Comparison of ENCODE assay signal across 18 mouse cellular contexts in the genomic region with DNA sequence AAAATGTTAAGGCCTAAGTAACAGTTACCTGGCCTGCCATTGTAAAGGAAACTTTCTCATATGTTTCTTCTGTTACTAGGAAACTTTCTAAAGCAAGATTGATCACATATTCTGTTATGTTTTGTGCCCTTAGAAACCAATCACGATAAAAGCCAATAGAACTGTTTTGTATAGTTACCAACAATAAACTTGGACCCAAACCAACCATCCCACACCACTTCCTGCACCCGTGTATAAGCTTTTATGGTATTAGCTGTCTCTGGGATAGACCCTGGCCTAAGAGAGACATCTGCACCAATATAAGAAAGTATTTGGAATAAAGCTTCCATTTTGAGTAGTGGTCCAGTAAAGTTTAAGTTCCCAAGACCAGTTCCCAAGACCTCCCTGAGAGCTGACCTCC. TPM values are rescaled to one million over a fixed set of nuclear protein-coding genes. Genes with fewer than 3 reads are reported as not detected.
DNase-seq lines count a peak whose midpoint lies in the region; ATAC-seq lines count a peak whose summit lies in the region.
"Had no signal": no experiment of that assay in that cellular context is flagged by ENCODE, and none has a peak within 500 bp of the region (broad histone marks: within the 10 kb centered on the region; RNA-seq: fewer than 3 reads in every experiment).

No protein-coding gene starts in this region.

- DNase-seq in CD4-positive, CD25-positive, alpha-beta regulatory T cell, adult 2 months (ENCODE audit: low read depth, low spot score): peak; percentile 56
- DNase-seq in T-cell, adult 2 months (ENCODE audit: low spot score): no peak
- no peak for DNase-seq in urinary bladder, postnatal 25 days (ENCODE audit: low spot score)
- DNase-seq in layer of hippocampus, adult 8-10 months (ENCODE audit: low spot score in 2 of 2): no peak
- DNase-seq in adrenal gland, adult 8-10 months: no peak
- DNase-seq: adrenal gland, postnatal 10 days; adrenal gland, postnatal 25 days; cerebellum, adult 11 months; cerebellum, adult 2 months; cerebellum, adult 9-10 months; cerebellum, postnatal 10 days; cerebellum, postnatal 25 days; forebrain, postnatal 0 days had no signal

- ATAC-seq in activated CD4-positive, CD25-positive, alpha-beta regulatory T cell, adult 4 months: peak; percentile 25
- peak; percentile 53 for ATAC-seq in inflammation-experienced regulatory T-cells, adult 6 months
- ATAC-seq: forebrain, embryonic 13.5 days; forebrain, embryonic 15.5 days; forebrain, postnatal 0 days; Patski had no signal

RNA-seq across cellular contexts. Expression of gene Ptafr, which starts 21.1 kb away (rescaled TPM):
- polyA plus RNA-seq in activated CD4-positive, CD25-positive, alpha-beta regulatory T cell, adult 4 months (2017; shearing (Covaris generic)): under 1 TPM; 0.62 to 0.90 TPM
- polyA plus RNA-seq in inflammation-experienced regulatory T-cells, adult 6 months (2017; shearing (Covaris generic)): 1 to 10 TPM; 1.5 to 3.7 (median 1.9) TPM
- total RNA-seq in layer of hippocampus, adult 8-10 months (2022): 1 to 10 TPM; 1.1 to 3.8 (median 2.5) TPM
- total RNA-seq in adrenal gland, adult 8-10 months (2022): 1 to 10 TPM; 1.6 to 6.1 (median 3.8) TPM
- polyA plus RNA-seq: Patski had no signal

RNA-seq across cellular contexts. Expression of gene Dnajc8, which starts 49.6 kb away (rescaled TPM):
- polyA plus RNA-seq in activated CD4-positive, CD25-positive, alpha-beta regulatory T cell, adult 4 months (2017; shearing (Covaris generic)): 100 to 1,000 TPM; 293 to 317 TPM
- 100 to 1,000 TPM; 288 to 351 (median 317) TPM for polyA plus RNA-seq in inflammation-experienced regulatory T-cells, adult 6 months (2017; shearing (Covaris generic))
- 100 to 1,000 TPM in 2 of 4 experiments, 10 to 100 TPM in 2; 88.8 to 104 (median 94.6) TPM for total RNA-seq in layer of hippocampus, adult 8-10 months (2022)
- total RNA-seq in adrenal gland, adult 8-10 months (2022): 100 to 1,000 TPM in 2 of 4 experiments, 10 to 100 TPM in 2; 92.6 to 121 (median 106) TPM

RNA-seq across cellular contexts. Expression of gene Atpif1, which starts 51.5 kb away (rescaled TPM):
- 100 to 1,000 TPM; 222 to 226 TPM for polyA plus RNA-seq in activated CD4-positive, CD25-positive, alpha-beta regulatory T cell, adult 4 months (2017; shearing (Covaris generic))
- 100 to 1,000 TPM; 180 to 267 (median 200) TPM for polyA plus RNA-seq in inflammation-experienced regulatory T-cells, adult 6 months (2017; shearing (Covaris generic))
- total RNA-seq in layer of hippocampus, adult 8-10 months (2022): 100 to 1,000 TPM; 313 to 407 (median 357) TPM
- 100 to 1,000 TPM; 275 to 400 (median 333) TPM for total RNA-seq in adrenal gland, adult 8-10 months (2022)

RNA-seq across cellular contexts. Expression of gene Eya3, which starts 53.8 kb away (rescaled TPM):
- polyA plus RNA-seq in activated CD4-positive, CD25-positive, alpha-beta regulatory T cell, adult 4 months (2017; shearing (Covaris generic)): 10 to 100 TPM; 23.2 to 23.8 TPM
- 10 to 100 TPM; 29.4 to 32.5 (median 32.1) TPM for polyA plus RNA-seq in inflammation-experienced regulatory T-cells, adult 6 months (2017; shearing (Covaris generic))
- 10 to 100 TPM; 28.7 to 31.1 (median 29.0) TPM for total RNA-seq in layer of hippocampus, adult 8-10 months (2022)
- total RNA-seq in adrenal gland, adult 8-10 months (2022): 10 to 100 TPM; 23.8 to 33.6 (median 32.0) TPM
